Mouse (Mus musculus): Measurements from ENCODE around the gene Gm49388. TPM values are rescaled to one million over a fixed set of nuclear protein-coding genes. Genes with fewer than 3 reads are reported as not detected.

The Gm49388 gene
- polyA plus RNA-seq, 1 experiment from 2014 or later = not detected

DNA sequence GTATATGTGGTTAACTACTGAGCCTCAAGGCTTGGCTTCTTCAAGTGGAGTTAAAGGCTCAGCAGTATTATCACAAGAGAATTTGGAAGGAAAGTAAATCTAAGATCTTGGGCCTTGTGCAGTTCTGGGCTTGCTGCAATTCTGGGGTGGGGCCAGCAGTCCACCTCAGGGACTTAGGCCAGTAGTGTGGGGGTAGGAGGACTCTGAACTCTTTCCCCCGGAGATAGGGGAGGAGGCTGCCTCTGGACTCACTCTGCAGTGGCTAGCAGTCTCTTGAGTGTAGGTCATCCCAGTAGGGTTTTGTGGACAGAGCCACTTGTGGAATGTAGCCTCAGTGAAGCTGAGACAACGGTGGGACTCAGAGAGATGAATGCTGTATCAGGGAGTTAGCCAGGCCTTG, 19.7 kb upstream of the Gm49388 start:
- Histone ChIP-seq H3K4me3 (ENCODE audit: low read length) (no peak overlapping the region), H3K4me1 (ENCODE audit: control insufficient read depth, insufficient read depth, low read depth, low read length) (peaks cover 21% of the 10 kb centered on the region), H3K36me3 (ENCODE audit: control insufficient read depth, insufficient read depth, low read length) (peaks cover 30% of the 10 kb centered on the region), H3K4me2 (ENCODE audit: low read length) (no peak overlapping the region), H3K9me3 (ENCODE audit: control insufficient read depth, low read length) (no peaks in the 10 kb centered on the region), H3K9ac (ENCODE audit: low read depth, low read length) (no peak overlapping the region), H3K27ac (ENCODE audit: low read depth, low read length) (no peak overlapping the region), H3K27me3 (replicated peaks; ENCODE audit: control insufficient read depth, insufficient read depth, low read length) (no peaks in the 10 kb centered on the region)
- 95% methylated on average over 2 of the region's 2 CpGs for WGBS
- no peak for ATAC-seq

DNA sequence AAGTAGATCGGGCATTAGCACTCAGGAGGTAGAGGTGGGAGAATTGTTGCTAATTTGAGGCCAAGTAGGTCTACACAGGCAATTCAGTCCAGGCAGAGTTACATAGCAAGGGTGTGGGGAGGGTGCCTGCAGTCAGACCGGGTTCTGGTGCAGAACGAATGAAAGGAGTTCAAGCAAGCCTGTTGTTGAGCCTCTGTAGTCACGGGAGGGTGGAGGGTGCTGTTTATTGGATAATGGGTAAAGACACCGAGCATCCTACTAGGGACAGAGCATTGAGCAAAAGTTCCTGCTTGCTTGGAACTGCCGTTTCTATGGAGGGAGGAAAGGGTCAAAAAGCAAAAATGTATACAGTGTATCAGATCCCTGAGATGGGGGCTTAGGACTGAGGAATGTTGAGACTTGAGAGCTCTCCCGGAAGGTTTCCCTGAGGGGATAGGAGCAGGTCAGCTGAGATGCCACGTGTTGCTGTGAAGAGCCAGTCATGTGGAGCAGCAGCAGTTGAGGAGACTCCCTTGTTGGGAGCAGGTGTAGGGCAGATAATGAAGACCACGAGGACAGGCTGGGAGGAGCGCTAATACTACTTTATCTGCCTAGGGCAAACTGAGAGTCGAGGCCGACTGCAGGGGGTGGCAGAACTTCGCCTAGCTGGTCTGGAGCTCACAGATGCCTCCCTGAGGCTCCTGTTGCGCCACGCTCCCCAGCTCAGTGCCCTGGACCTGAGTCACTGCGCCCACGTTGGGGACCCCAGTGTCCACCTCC, 18.4 kb upstream of the Gm49388 start:
- 76% methylated on average over 17 of the region's 17 CpGs for WGBS
- no peaks in the 10 kb centered on the region for H3K27me3 ChIP-seq (replicated peaks; ENCODE audit: control insufficient read depth, insufficient read depth, low read length)
- H3K36me3 ChIP-seq (ENCODE audit: control insufficient read depth, insufficient read depth, low read length) = peaks cover 30% of the 10 kb centered on the region
- H3K9me3 ChIP-seq (ENCODE audit: control insufficient read depth, low read length) = no peaks in the 10 kb centered on the region
- no peak overlapping the region for H3K27ac ChIP-seq (ENCODE audit: low read depth, low read length)
- no peak overlapping the region for H3K4me2 ChIP-seq (ENCODE audit: low read length)
- no peak overlapping the region for H3K4me3 ChIP-seq (ENCODE audit: low read length)
- H3K9ac ChIP-seq (ENCODE audit: low read depth, low read length) = no peak overlapping the region
- no peak for ATAC-seq
- peaks cover 23% of the 10 kb centered on the region for H3K4me1 ChIP-seq (ENCODE audit: control insufficient read depth, insufficient read depth, low read depth, low read length)

DNA sequence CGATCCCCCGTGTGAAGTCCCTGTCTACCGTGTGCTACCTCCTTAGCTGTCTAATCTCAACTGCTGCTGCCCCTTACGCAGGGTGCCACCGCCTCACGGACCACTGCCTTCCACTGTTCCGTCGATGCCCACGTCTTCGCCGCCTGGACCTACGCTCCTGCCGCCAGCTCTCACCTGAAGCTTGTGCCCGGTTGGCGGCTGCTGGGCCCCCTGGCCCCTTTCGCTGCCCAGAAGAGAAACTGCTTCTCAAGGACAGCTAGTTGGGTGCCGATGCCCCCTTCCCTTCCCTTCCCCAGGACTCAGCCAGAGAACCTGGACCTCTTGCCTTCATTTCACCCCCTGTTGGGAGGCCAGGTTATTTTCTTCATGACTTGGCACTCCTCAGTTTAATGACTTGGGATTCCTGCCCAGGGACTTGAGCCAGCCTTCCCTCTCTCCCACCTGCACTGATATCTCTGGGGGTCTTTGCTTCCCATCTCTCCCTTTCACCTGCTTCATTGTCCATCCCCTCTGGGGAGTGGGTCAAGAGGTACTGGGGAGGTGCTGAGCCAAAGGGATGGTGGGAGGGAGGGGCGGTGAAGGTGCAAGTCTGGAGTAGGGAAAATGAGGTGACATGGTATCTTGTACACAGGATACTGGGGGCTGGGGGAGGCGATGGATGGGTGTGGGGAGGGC, 17.6 kb upstream of the Gm49388 start:
- H3K36me3 ChIP-seq (ENCODE audit: control insufficient read depth, insufficient read depth, low read length) = peaks cover 26% of the 10 kb centered on the region
- no peak overlapping the region for H3K4me2 ChIP-seq (ENCODE audit: low read length)
- H3K27me3 ChIP-seq (replicated peaks; ENCODE audit: control insufficient read depth, insufficient read depth, low read length) = no peaks in the 10 kb centered on the region
- H3K9me3 ChIP-seq (ENCODE audit: control insufficient read depth, low read length) = no peaks in the 10 kb centered on the region
- no peak for ATAC-seq
- no peak overlapping the region for H3K27ac ChIP-seq (ENCODE audit: low read depth, low read length)
- H3K4me1 ChIP-seq (ENCODE audit: control insufficient read depth, insufficient read depth, low read depth, low read length) = peaks cover 23% of the 10 kb centered on the region
- H3K9ac ChIP-seq (ENCODE audit: low read depth, low read length) = 0 out of 2 replicates have a peak overlapping the region, but pooled peaks have one; percentile 6
- no peak overlapping the region for H3K4me3 ChIP-seq (ENCODE audit: low read length)
- WGBS = 92% methylated on average over 19 of the region's 19 CpGs

DNA sequence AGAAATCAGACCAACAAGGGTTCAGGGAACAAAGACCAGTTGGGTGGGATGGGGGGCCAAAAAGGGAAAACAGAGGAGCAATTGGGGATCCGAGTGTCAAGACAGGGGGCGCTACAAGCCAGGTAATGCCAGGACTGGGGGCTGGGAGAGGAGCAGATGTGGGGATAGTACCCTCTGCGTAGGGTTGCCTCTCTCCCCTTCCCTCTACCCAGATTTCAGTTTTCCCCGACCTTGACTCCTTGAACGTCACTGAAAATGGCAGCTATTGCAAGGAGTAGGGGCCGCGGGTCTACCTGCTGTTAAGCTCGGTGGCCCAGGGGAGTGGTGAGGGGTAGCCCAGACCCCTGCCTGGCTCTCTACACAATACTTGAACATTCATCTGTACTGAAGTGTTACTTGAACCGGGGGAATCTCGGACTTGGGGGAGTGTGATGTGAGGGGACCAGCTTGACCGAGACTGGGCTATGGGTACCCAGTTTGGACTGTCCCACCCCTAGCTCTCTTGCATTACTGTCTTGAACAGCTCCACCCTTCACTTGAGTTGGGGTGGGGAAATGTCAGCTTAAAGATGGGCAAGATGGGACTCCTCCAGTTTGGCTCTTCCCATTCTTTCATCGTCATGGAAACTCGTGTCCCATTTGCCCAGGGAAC, 16.9 kb upstream of the Gm49388 start:
- Histone ChIP-seq H3K9me3 (ENCODE audit: control insufficient read depth, low read length) (no peaks in the 10 kb centered on the region), H3K4me3 (ENCODE audit: low read length) (no peak overlapping the region), H3K4me2 (ENCODE audit: low read length) (peak overlapping the region; percentile 20; the same call in 1 of the 2 replicates), H3K4me1 (ENCODE audit: control insufficient read depth, insufficient read depth, low read depth, low read length) (peaks cover 23% of the 10 kb centered on the region), H3K27me3 (replicated peaks; ENCODE audit: control insufficient read depth, insufficient read depth, low read length) (no peaks in the 10 kb centered on the region), H3K36me3 (ENCODE audit: control insufficient read depth, insufficient read depth, low read length) (peaks cover 22% of the 10 kb centered on the region), H3K9ac (ENCODE audit: low read depth, low read length) (no peak overlapping the region), H3K27ac (ENCODE audit: low read depth, low read length) (peak overlapping the region; percentile 49; the same call in 1 of the 2 replicates)
- WGBS = 49% methylated on average over 13 of the region's 13 CpGs
- no peak for ATAC-seq

DNA sequence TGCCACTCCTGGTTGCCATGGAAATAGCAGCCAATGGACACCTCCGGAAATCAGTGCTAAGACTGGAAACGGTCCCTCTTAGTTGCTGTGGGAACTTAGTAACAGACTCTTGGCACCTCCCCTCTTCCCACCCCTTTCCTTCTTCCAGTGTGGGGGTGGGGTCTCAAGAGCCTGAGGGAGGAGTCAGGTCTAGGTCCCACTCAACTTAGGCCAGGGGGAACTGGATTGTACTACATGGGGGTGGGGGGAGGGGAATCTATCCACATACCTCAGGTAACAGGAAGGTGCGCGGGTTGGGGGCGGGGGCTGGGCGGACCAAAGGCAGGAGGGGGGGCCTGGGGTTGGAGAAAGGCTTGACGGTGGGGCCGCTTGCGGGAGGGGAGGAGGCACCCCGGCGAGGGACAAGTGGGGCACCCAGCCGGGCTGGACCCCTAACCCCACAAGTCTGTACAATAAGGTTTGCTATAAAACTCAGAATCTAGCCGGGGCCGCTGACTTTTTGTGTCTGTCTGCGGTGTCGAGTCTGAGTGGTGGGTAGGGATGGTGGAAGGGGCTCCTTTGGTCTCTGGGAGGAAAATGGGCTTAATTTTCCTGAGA, 16.3 kb upstream of the Gm49388 start:
- ATAC-seq = peak; percentile 91
- peak overlapping the region; percentile 50 for H3K4me3 ChIP-seq (ENCODE audit: low read length)
- H3K27ac ChIP-seq (ENCODE audit: low read depth, low read length) = peak overlapping the region; percentile 81
- H3K36me3 ChIP-seq (ENCODE audit: control insufficient read depth, insufficient read depth, low read length) = peaks cover 18% of the 10 kb centered on the region
- H3K9me3 ChIP-seq (ENCODE audit: control insufficient read depth, low read length) = no peaks in the 10 kb centered on the region
- no peaks in the 10 kb centered on the region for H3K27me3 ChIP-seq (replicated peaks; ENCODE audit: control insufficient read depth, insufficient read depth, low read length)
- peak overlapping the region; percentile 68 for H3K9ac ChIP-seq (ENCODE audit: low read depth, low read length)
- H3K4me2 ChIP-seq (ENCODE audit: low read length) = peak overlapping the region; percentile 68
- H3K4me1 ChIP-seq (ENCODE audit: control insufficient read depth, insufficient read depth, low read depth, low read length) = peaks cover 23% of the 10 kb centered on the region
- under 1% methylated on average over 16 of the region's 16 CpGs for WGBS

DNA sequence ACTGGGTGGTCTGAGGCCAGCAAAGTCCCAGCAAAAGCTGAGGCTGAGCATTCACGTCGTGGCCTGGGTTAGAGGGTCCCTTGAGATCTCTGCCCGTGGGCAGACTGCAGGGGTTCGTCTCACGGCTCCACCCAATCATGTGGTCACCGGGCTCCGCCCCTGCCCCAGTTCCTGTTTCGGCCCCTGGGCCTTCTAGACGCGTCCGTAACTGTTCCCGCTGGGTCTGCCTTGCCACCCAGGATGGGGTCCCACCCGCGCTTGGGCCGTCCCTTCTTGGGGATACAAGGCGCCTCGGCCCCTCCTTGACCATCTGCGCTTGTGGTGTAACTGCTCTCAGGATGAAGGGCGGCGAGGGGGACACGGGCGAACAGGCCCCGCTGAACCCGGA, 15.8 kb upstream of the Gm49388 start, which contains the start of gene Orai3:
Orai3 (plus strand) TSS at position 165 of the 388 bp plus-strand sequence.
- H3K27ac ChIP-seq (ENCODE audit: low read depth, low read length) = peak within 1 kb of the TSS; percentile 81
- peak; percentile 57 for ATAC-seq
- peak within 1 kb of the TSS; percentile 68 for H3K9ac ChIP-seq (ENCODE audit: low read depth, low read length)
- peak within 1 kb of the TSS; percentile 50 for H3K4me3 ChIP-seq (ENCODE audit: low read length)
- H3K9me3 ChIP-seq (ENCODE audit: control insufficient read depth, low read length) = no peaks in the 10 kb centered on the region
- 0% methylated on average over 24 of the region's 24 CpGs for WGBS
- peaks cover 23% of the 10 kb centered on the region for H3K4me1 ChIP-seq (ENCODE audit: control insufficient read depth, insufficient read depth, low read depth, low read length)
- peaks cover 15% of the 10 kb centered on the region for H3K36me3 ChIP-seq (ENCODE audit: control insufficient read depth, insufficient read depth, low read length)
- H3K4me2 ChIP-seq (ENCODE audit: low read length) = peak within 1 kb of the TSS; percentile 68
- no peaks in the 10 kb centered on the region for H3K27me3 ChIP-seq (replicated peaks; ENCODE audit: control insufficient read depth, insufficient read depth, low read length)

DNA sequence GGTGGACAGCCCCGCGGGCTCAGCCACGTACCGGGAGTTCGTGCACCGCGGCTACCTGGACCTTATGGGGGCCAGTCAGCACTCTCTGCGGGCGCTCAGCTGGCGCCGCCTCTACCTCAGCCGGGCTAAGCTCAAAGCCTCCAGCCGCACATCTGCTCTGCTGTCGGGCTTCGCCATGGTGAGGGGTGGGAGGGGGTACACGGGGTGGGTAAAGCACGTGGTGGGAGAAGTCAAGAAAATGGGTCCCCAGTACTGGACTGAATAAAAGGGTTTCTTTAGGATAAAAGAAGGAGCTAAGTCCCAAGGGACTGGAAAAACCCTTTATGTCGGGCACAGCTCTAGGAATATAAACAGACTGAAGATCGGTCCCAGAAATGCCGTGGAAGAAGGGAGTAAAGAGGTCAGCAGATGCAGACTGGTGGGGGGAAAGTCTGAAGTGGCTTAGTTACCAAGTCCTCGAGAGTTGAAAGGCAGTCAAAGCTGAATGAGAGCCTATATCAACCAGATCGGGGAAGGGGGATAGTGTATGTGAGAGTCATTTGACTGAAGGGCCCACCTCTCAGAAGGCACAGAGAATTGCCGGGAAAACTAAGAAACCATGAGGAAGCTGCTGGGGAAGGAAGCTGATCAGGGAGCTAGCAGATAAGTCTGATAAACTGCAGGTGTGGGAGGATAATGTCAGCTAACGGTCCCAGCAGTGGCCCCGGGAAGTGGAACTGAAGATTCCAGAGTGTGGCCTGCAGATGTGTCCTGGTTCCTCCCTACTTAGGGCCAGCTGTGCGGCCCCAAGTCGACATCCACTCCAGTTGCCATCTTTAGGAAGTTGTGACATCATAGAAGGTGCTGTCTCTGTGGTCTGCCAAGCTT, 15.1 kb upstream of the Gm49388 start:
- H3K9ac ChIP-seq (ENCODE audit: low read depth, low read length) = peak overlapping the region; percentile 68
- no peaks in the 10 kb centered on the region for H3K9me3 ChIP-seq (ENCODE audit: control insufficient read depth, low read length)
- H3K4me2 ChIP-seq (ENCODE audit: low read length) = peak overlapping the region; percentile 68
- no peaks in the 10 kb centered on the region for H3K27me3 ChIP-seq (replicated peaks; ENCODE audit: control insufficient read depth, insufficient read depth, low read length)
- H3K4me1 ChIP-seq (ENCODE audit: control insufficient read depth, insufficient read depth, low read depth, low read length) = peaks cover 23% of the 10 kb centered on the region
- ATAC-seq = peak; percentile 22
- peaks cover 15% of the 10 kb centered on the region for H3K36me3 ChIP-seq (ENCODE audit: control insufficient read depth, insufficient read depth, low read length)
- H3K27ac ChIP-seq (ENCODE audit: low read depth, low read length) = peak overlapping the region; percentile 81
- peak overlapping the region; percentile 50 for H3K4me3 ChIP-seq (ENCODE audit: low read length)
- 9% methylated on average over 27 of the region's 27 CpGs for WGBS

DNA sequence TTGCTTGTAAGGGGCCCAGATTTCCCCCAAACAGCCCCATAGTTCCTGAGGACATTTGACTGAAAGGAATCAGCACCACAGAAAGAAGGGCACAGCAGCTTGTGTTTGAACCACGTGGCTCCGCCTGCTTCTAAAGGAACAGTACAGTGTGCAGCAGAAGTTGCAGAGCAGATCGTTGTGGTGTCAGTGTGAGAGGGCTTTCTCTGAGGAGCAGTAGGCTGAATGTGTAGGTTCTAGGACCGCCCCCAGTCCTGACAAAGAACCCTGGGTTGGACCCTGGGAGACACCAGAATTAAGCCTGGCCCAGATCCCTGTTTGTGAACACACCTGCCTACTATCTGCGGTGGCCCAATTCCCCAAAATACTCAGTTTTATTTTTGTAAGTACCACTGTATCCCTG, 14.1 kb upstream of the Gm49388 start:
- Histone ChIP-seq H3K4me2 (ENCODE audit: low read length) (no peak overlapping the region), H3K4me3 (ENCODE audit: low read length) (no peak overlapping the region), H3K9me3 (ENCODE audit: control insufficient read depth, low read length) (no peaks in the 10 kb centered on the region), H3K27ac (ENCODE audit: low read depth, low read length) (no peak overlapping the region), H3K27me3 (replicated peaks; ENCODE audit: control insufficient read depth, insufficient read depth, low read length) (no peaks in the 10 kb centered on the region), H3K36me3 (ENCODE audit: control insufficient read depth, insufficient read depth, low read length) (peaks cover 8% of the 10 kb centered on the region), H3K9ac (ENCODE audit: low read depth, low read length) (no peak overlapping the region), H3K4me1 (ENCODE audit: control insufficient read depth, insufficient read depth, low read depth, low read length) (peaks cover 23% of the 10 kb centered on the region)
- WGBS = 71% methylated on average over 5 of the region's 5 CpGs
- no peak for ATAC-seq
